Mouse (Mus musculus) MEL (cell line): ENCODE data around the gene Prkcb.

Experiments used
- CHD1 ChIP-seq: IDR thresholded peaks from 2 replicates; pipeline ENCODE4 v1.6.1; 2012; ENCODE audit warnings: low read depth, mild to moderate bottlenecking, inconsistent platforms, low read length, improper control_type of control experiment
- CTCF ChIP-seq, 3 experiments: IDR thresholded peaks in 2 of 3; conservative IDR thresholded peaks in 1 of 3; 2 replicates each; pipeline ENCODE4 v1.5.1; 2011 to 2012; ENCODE audit warnings: low read length in 3 of 3, low read depth in 2 of 3, mild to moderate bottlenecking in 2 of 3, improper control_type of control experiment in 1 of 3, inconsistent platforms in 1 of 3, mixed read lengths in 1 of 3, moderate library complexity in 1 of 3; ENCODE audit not compliant: control insufficient read depth in 1 of 3, insufficient read depth in 1 of 3, poor library complexity in 1 of 3, severe bottlenecking in 1 of 3
- EP300 ChIP-seq, 2 experiments: IDR thresholded peaks; 2 replicates each; pipeline ENCODE4 v1.6.1; 2011; ENCODE audit warnings: improper control_type of control experiment in 2 of 2, low read length in 2 of 2, low read depth in 1 of 2, mild to moderate bottlenecking in 1 of 2
- ETS1 ChIP-seq: IDR thresholded peaks from 2 replicates; pipeline ENCODE4 v1.6.1; 2012; ENCODE audit warnings: low read depth, mild to moderate bottlenecking, inconsistent platforms, low read length, improper control_type of control experiment, moderate library complexity
- MYC ChIP-seq: IDR thresholded peaks from 2 replicates; pipeline ENCODE4 v1.6.1; 2011; ENCODE audit warnings: low read depth, mild to moderate bottlenecking, low read length, improper control_type of control experiment, moderate library complexity
- NRF1 ChIP-seq: IDR thresholded peaks from 2 replicates; pipeline ENCODE4 v1.6.1; 2014; ENCODE audit warnings: low read depth, mild to moderate bottlenecking, inconsistent platforms, low read length, improper control_type of control experiment, moderate library complexity; ENCODE audit not compliant: poor library complexity, insufficient read depth, severe bottlenecking
- POLR2A ChIP-seq, 2 experiments: IDR thresholded peaks; 2 replicates each; pipeline ENCODE4 v1.6.1; 2011 to 2012; ENCODE audit warnings: low read length in 2 of 2, mild to moderate bottlenecking in 2 of 2, control low read depth in 1 of 2, improper control_type of control experiment in 1 of 2, low read depth in 1 of 2, moderate library complexity in 1 of 2; ENCODE audit not compliant: control insufficient read depth in 1 of 2, insufficient read depth in 1 of 2, poor library complexity in 1 of 2
- SIN3A ChIP-seq: IDR thresholded peaks from 2 replicates; pipeline ENCODE4 v1.6.1; 2012; ENCODE audit warnings: low read length, improper control_type of control experiment, inconsistent platforms
- USF1 ChIP-seq: IDR thresholded peaks from 2 replicates; pipeline ENCODE4 v1.6.1; 2014; ENCODE audit warnings: low read depth, mild to moderate bottlenecking, inconsistent platforms, low read length, improper control_type of control experiment, moderate library complexity
- ZKSCAN1 ChIP-seq: IDR thresholded peaks from 2 replicates; pipeline ENCODE4 v1.6.1; 2012; ENCODE audit warnings: low read depth, mild to moderate bottlenecking, inconsistent platforms, low read length, improper control_type of control experiment, moderate library complexity

DNA sequence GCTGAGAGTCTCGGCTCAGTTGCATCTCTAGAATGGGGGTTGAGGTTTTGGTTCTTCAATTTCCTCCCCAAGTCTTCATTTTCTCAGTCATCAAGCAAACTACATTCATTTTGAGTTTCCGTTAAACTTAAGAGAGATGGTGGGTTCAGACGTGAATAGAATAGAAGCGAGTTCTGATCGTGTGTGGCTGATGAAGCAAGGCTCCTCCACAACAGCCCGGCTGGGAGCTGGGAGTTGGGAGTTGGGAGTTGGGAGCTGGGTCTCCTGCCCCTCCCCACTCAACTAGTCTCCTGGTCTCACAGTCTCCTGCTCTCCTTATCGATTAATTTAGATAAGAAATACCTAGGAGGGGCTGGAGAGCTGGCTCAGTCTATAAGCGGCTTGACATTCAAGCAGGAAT is 44.0 kb upstream of the Prkcb start:
- TF ChIP-seq ETS1 (no peak), USF1 (no peak), CTCF (IDR thresholded peaks at IDR 0.05 in 2 of 3, conservative IDR thresholded peaks at IDR 0.05 in 1 of 3; ENCODE audit: control insufficient read depth in 1 of 3, insufficient read depth in 1 of 3, low read depth in 2 of 3, low read length in 3 of 3, poor library complexity in 1 of 3, severe bottlenecking in 1 of 3) (no peak), ZKSCAN1 (no peak), NRF1 (no peak), SIN3A (no peak), EP300 (IDR thresholded peaks at IDR 0.05; ENCODE audit: low read depth in 1 of 2, low read length in 2 of 2) (no peak), MYC (no peak), POLR2A (IDR thresholded peaks at IDR 0.05; ENCODE audit: control insufficient read depth in 1 of 2, insufficient read depth in 1 of 2, low read depth in 1 of 2, low read length in 2 of 2, poor library complexity in 1 of 2) (no peak), CHD1 (no peak)
